Mouse (Mus musculus) WW6 (cell line): ENCODE measurements at regions not wholly inside any gene's neighbourhood (a gene's known extent, or its start where the extent isn't known, plus 50 kb on each side); places are given as distances from the start of the nearest gene placed in this dataset.
A peak's percentile ranks its signal among the peaks of the same experiment; 100 is the strongest.

Experiments used
- DNase-seq: peaks from one replicate; pipeline ENCODE4 v3.0.0-alpha.2; 2013; ENCODE audit warnings: low read depth, low spot score

DNA sequence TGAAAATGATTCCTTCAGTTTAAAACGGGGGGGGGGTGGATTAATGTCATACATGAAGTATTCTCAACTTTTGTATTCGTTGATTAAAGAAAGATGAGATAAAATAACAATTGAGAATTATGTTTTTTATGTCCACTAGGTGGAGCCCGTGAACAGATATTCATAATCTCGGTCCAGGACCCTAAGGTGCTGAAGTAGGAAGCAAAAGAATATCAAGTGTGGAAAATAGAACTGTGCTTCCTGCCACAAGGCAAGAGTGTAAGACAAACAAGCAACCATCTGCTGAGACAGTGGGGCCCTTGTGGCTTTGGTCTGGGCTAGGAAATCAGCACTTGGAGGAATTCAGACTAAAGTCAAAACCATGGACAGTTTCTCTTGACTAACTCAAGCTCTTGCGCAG is 50.9 kb upstream of the Kap start:
- DNase-seq: peak; percentile 18

DNA sequence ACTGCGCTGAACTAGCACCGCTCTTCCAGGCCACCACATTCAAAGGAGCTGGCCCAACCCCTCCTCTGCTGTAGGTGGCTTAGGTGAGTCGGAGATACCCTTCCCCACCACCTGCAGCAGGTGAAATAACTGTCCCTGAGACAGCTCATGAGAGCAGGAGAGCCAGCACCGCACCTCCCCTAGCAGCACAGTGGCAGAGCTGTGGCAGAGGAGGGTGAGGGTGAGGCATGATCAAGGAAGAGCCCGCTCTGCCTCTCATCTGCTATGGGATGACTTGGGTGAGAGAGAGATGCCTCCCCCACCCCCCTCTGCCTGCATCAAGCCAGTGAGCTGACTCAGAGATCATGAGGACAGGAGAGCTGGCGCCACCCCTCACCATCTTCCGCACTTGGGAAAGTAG is 81.1 kb upstream of the Kap start:
- no peak for DNase-seq

DNA sequence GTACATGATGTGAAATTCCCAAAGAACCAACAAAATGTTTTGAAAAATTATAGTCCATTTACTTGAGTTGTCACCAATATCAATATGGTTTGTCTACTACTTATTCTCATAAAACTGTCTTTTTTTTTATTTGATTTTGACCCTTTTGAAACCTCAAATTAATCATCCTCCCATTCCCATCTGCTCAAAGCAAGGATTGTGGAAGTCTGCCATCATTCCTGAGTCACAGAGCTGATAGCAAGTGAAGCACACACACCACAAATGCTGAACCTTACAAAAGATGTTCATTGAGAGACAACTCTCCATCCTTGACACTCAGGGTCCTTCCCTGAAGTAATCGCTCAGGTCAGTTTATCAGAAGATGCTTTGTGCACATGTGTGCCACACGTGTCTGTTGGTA is 82.1 kb upstream of the Kap start:
- DNase-seq: no peak

DNA sequence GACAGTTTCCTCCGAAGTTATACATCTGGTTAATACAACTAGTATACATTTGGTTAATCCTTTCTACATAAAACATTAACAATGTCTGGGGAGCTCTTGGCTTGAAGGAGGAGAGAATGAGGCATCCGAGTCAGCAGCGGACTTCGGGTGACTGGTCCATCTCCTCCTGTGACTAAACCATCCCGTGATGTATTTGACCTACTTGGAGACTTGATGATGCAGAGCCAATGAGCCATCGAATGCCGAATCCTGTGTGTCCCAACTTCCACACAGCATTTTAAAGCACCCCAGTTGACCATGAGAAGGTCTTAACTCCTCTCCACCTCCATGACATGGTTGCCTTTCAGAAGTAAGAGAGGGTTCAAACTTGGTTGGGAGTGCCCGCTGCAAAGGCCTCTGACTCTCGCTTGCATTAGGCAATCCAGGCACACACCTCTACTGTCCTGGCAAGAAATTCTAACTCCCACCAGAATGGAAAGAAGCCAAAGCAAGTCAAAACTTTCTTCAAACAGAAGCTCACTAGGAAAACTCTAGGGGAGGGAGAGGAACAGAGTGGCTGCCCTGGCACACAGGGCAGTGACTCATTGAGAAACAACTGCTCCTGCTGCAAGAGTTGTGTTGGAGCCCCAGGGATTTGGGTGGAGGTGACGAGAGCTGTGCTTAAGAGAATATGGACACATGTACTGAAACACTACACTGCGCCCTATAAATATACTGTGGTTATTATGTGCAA is 75.4 kb upstream of the Etv6 start:
- no peak for DNase-seq

DNA sequence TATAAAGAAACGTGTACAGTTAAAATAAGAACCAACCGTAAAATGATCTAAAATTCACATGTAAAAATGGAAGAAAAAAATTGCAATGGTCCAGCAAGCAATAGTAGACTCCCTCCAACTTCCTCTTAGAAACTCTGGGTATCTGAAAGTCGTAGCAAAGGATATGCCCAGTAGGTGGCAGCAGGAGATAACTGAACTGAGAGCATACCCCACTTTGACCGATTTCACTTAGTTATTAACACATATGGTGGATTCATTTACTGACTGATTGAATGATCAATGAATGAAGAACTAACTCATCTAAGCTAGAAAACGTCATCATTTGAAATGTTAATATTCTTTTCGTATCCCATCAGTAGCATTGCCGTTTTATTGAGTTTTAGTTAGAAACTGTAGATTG is 74.8 kb upstream of the Etv6 start:
- peak; percentile 52 for DNase-seq

DNA sequence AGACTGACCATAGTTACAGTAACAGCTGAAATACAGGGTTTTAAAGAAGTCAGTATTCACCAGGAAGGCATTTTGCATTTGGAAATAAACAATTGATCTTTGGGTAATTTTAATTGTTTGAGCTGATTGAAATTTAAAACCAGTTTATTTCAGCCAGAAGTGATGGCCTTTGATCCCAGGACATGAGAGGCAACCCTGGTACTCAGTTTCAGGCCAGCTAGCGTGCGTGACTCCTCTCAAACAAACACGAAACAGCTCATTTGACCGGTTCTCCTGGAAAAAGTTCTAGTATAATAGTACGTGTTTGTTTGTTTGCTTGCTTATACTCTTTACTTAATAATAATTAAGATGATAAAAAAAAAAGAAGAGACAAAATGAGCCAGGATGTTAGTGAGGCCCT is 72.9 kb upstream of the Etv6 start:
- no peak for DNase-seq

DNA sequence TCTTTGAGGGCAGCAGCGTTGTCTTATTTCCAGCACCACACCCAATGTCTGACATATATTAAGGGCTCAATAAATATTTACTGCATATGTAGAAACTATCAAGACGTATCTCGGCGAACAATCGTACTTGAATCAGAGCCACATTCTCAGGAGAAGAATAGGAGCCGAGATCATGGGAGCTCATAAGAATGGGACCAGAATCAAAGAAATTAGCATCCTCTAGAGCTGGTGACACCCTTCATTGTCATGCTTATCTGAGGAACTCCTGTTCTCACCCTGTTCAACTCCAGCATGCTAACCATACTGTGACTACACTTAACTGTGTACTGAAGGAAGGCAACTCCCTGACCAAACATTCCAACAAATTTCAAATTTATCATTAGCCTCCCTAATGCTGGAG is 72.2 kb upstream of the Etv6 start:
- no peak for DNase-seq

DNA sequence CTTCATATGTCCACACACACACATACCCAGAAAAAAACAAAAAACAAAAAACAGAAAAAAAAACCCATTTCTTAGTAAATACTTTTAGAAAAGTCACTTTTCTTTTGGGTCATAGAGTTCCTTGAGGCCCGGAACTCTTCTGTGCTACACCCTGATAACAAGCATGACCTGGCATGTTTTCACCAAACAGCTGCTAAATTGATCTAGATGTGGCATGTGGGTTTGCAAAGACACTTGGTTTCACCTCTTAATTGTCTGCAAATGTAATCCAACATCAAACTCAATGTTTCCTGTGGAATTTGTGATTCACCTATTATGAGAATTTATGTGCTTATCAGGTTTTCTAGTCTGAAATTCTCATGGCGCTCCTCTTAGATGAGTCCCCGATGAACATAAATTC is 68.2 kb upstream of the Etv6 start:
- DNase-seq: no peak

DNA sequence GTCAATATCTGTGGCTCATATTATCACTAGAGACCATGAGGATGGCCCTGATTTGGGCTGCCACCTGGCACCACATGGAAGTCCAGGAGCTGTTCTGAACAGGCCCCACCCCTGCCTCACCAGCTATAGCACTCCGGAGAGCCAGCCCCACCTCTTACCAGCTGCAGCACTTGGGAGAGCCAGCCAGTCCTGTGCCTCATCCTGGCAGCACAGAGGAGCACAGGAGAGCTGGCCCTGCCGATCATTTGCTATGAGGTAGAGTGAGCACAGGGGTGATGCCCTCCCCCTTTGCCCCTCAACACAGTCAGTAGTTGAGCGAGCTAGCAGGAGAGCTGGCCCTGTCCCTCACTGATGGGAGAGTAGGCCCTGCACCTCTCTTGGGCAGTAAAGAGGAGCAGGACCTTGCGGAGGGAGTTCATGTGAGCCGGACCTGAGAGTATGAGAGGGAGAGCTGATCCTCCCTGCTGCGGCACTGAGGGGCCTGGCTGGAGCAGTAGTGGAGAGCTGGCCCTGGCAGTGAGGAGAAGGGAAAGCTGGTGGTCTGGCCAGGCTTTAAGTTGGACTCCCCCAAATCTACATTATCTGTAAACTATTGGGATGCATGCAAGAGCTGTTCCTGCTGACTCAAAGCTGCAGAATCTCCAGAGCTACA is 63.3 kb upstream of the Etv6 start:
- no peak for DNase-seq

DNA sequence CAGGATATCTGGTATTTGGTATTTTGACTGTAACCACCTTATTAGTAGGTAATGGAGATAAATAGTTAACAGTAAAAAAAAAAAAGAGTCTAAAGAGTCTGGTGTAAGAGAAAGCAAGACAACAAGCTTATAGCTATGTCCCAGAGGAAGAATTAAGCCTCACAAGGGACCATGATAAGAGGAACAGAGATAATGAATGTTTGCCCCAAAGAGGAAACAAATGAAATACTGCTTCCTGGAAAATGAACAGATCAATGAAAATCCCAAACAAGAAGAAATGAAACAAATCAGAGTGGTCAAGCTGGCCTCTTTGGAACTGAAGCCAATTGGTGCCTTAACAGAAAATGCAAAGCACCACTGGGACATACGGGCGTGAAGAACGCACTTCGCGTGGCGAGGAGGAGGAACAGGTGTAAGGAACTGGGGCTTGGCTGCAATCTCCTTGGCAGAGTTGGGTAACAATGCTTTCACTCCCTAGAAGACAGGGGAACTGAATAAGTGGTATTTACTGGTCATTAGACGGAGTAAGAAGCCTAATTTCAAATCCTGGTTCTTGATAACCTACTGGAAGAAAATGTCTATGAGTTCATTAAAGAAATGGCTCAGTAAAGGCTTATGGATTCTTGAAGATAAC is 62.2 kb upstream of the Etv6 start:
- no peak for DNase-seq

DNA sequence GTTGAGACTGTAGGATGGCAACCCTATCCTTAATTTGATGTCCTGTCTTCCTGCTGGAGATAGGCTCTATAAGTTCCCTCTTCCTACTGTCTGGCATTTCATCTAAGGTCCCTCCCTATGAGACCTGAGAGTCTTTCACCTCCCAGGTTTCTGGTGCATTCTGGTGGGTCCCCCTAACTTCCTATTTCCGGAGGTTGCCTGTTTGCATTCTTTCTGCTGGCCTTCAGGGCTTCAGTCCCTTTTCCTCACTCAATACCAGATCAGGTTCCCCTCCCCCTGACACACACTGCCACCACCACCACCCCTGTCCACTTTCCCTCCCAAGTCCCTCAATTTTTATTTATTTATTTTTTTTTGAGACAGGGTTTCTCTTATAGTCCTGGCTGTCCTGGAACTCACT is 59.5 kb upstream of the Etv6 start:
- DNase-seq: no peak

DNA sequence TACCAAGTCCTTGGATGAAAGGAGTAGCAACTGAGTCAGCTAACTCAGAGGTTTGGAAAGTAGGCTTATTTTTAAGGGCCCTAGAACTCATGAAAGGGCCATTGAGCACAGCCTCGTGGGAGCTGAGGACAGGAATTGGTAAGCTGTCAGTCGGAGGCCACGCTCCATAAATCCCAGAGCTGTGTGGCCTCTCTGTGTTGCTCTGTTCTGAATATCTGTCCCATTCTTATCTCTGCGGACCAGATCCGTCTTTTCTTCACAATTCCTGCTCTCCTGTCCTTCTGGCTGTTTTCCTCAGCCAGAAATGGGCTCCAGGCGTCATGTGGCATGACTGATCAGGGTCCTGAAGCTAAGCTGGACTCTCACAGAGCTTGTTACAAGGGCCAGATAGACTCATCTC is 58.6 kb upstream of the Etv6 start:
- DNase-seq: no peak

DNA sequence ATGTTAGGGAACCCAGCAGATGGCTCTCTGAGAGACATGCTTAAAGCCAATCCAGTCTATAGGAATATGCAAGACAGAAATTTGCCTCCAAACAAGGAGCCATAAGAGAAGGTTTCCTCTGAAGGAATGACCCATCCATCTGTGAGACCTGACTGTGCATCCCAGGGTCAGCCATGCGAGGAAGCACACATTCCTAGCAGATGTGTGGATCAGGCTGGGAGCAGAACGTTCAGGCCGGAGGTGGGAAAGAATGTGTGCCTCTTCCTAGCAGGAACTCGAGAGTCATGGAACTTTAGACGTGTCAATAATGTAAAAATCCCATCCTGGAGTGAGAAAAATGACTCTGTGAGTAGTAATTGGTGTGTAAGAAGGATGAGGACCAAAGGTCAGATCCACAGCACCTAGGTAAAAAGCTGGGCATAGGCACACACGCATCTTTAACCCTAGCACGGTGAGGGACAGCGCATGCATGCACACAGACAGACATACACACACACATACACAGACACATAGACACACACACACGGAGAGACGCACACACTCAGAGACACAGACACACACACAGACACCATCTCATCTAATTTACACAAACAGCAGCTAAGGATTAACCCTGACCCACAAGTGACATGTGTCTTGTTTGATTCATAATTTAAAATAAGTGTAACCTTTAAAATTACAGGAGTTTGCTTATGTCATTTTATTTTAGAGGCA is 51.5 kb upstream of the Etv6 start:
- no peak for DNase-seq

DNA sequence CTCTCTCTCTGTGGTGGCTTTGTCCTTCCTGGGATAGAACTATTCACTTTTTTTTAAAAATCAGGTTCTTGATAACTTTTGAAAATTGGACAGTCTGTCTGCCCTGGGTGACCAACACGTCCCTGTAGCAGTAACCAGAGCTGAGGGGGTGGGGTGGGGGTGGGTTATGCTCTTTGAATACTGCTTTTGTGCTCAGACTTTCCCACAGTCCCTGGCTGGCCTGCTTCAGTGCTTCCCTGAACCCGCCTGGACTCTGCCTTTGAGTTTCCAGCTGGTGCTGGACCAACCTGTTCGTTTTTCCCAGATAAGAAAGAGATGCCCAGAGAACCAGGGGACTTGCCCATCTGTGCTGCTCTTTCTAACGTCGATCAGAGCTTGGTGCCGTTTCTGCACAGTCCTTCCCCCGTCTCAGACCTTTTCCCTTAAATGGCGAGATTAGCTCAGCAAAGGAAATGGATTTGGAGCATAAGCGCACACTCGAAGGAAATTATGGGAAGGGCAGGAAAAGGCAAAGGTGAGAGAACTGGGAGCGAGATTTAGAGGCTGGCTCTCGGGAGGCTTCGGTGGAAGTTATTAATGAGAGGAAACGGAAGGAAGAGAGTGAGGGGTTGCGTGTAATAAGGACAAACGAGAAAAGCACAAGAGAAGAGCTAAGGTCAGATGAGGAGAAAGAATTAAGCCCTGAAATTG is 50.7 kb upstream of the Etv6 start:
- DNase-seq: no peak
